Mouse (Mus musculus) cortical plate, adult 2 months (tissue): ENCODE results near the gene Ripk1. TPM values are rescaled to one million over a fixed set of nuclear protein-coding genes. Genes with fewer than 3 reads are reported as not detected.

Experiments used
- H3K27ac ChIP-seq: fragments of 200-500 bp; 2 replicates; pipeline ENCODE4 v1.5.1; 2012; ENCODE audit warnings: low read length, control low read depth, inconsistent platforms; ENCODE audit not compliant: insufficient read depth
- H3K4me1 ChIP-seq: fragments of 200-500 bp; 2 replicates; pipeline ENCODE4 v1.6.1; 2011; ENCODE audit warnings: low read length; ENCODE audit not compliant: control insufficient read depth, insufficient read depth
- H3K4me3 ChIP-seq: fragments of 200-500 bp; 2 replicates; pipeline ENCODE4 v1.5.1; 2011; ENCODE audit warnings: mild to moderate bottlenecking, low read length, control low read depth; ENCODE audit not compliant: insufficient read depth
- CTCF ChIP-seq: fragments of 200-500 bp; IDR thresholded peaks from 2 replicates; pipeline ENCODE4 v1.5.1; 2011; ENCODE audit warnings: mild to moderate bottlenecking, control low read depth, low read length; ENCODE audit not compliant: insufficient read depth; ENCODE audit errors: extremely low read depth
- POLR2A ChIP-seq: fragments of 200-500 bp; IDR thresholded peaks from 2 replicates; pipeline ENCODE4 v1.6.1; 2011; ENCODE audit warnings: mild to moderate bottlenecking, low read length, control low read depth; ENCODE audit not compliant: insufficient read depth; ENCODE audit errors: extremely low read depth
- polyA plus RNA-seq: library from polyadenylated mRNA; depleted of rRNA; stranded (reverse); fragments of >200 nt; gene quantifications from 2 replicates; pipeline ENCODE4 v1.2.3, GENCODE M21; 2012

Gene Ripk1
- polyA plus RNA-seq, 1 experiment: 2.8 TPM

GRCm38 (mm10) chr13:34051692-34052091, 49.5 kb downstream of the Ripk1 start:
- TF ChIP-seq POLR2A: no peak
- no peak for TF ChIP-seq CTCF

GRCm38 (mm10) chr13:34053673-34054282, 51.6 kb downstream of the Ripk1 start:
- no peak overlapping the region for H3K27ac ChIP-seq
- no peak overlapping the region for H3K4me3 ChIP-seq
- peaks cover 4% of the 10 kb centered on the region for H3K4me1 ChIP-seq
- TF ChIP-seq POLR2A (no peak), CTCF (no peak)

More at GRCm38 (mm10) chr13:34051692-34052091, 49.5 kb downstream of the Ripk1 start:
- H3K27ac ChIP-seq: no peak overlapping the region
- no peak overlapping the region for H3K4me3 ChIP-seq
- H3K4me1 ChIP-seq: peaks cover 4% of the 10 kb centered on the region

- no peak overlapping the region for H3K4me3 ChIP-seq
- H3K27ac ChIP-seq: no peak overlapping the region
- TF ChIP-seq CTCF: no peak
- TF ChIP-seq POLR2A: no peak
- peaks cover 4% of the 10 kb centered on the region for H3K4me1 ChIP-seq
Observed at GRCm38 (mm10) chr13:34054391-34054790, 52.2 kb downstream of the Ripk1 start.

GRCm38 (mm10) chr13:34054983-34055382, 52.8 kb downstream of the Ripk1 start:
- no peak overlapping the region for H3K4me3 ChIP-seq
- TF ChIP-seq CTCF (no peak), POLR2A (no peak)
- peaks cover 4% of the 10 kb centered on the region for H3K4me1 ChIP-seq
- no peak overlapping the region for H3K27ac ChIP-seq

GRCm38 (mm10) chr13:34057252-34057651, 55.1 kb downstream of the Ripk1 start:
- no peak overlapping the region for H3K4me3 ChIP-seq
- no peak overlapping the region for H3K27ac ChIP-seq
- TF ChIP-seq POLR2A (no peak), CTCF (no peak)
- H3K4me1 ChIP-seq: no peaks in the 10 kb centered on the region

- Histone ChIP-seq H3K27ac (no peak overlapping the region), H3K4me1 (no peaks in the 10 kb centered on the region), H3K4me3 (no peak overlapping the region)
- no peak for TF ChIP-seq POLR2A
- TF ChIP-seq CTCF: no peak
Observed at GRCm38 (mm10) chr13:34060061-34060460, 57.9 kb downstream of the Ripk1 start.

GRCm38 (mm10) chr13:34062466-34062865, 60.3 kb downstream of the Ripk1 start:
- Histone ChIP-seq H3K4me3 (no peak overlapping the region), H3K4me1 (peaks cover 2% of the 10 kb centered on the region; the same call in 1 of the 2 replicates), H3K27ac (no peak overlapping the region)
- TF ChIP-seq POLR2A (no peak), CTCF (no peak)

GRCm38 (mm10) chr13:34066351-34066750, 64.2 kb downstream of the Ripk1 start:
- H3K27ac ChIP-seq: no peak overlapping the region
- H3K4me1 ChIP-seq: peaks cover 2% of the 10 kb centered on the region; the same call in 1 of the 2 replicates
- TF ChIP-seq POLR2A: no peak
- TF ChIP-seq CTCF: no peak
- no peak overlapping the region for H3K4me3 ChIP-seq

GRCm38 (mm10) chr13:34070296-34070695, 68.1 kb downstream of the Ripk1 start:
- H3K4me3 ChIP-seq: no peak overlapping the region
- no peak for TF ChIP-seq CTCF
- no peak for TF ChIP-seq POLR2A
- no peak overlapping the region for H3K27ac ChIP-seq
- H3K4me1 ChIP-seq: peaks cover 2% of the 10 kb centered on the region; the same call in 1 of the 2 replicates

GRCm38 (mm10) chr13:34071836-34072235, 69.7 kb downstream of the Ripk1 start:
- no peak overlapping the region for H3K27ac ChIP-seq
- no peak for TF ChIP-seq CTCF
- TF ChIP-seq POLR2A: no peak
- H3K4me3 ChIP-seq: no peak overlapping the region
- H3K4me1 ChIP-seq: peaks cover 1% of the 10 kb centered on the region; the same call in 1 of the 2 replicates
